Mouse (Mus musculus) gastrocnemius, adult 2 months (tissue): ENCODE data around the gene Trim27. TPM values are rescaled to one million over a fixed set of nuclear protein-coding genes. Genes with fewer than 3 reads are reported as not detected.
A peak's percentile ranks its signal among the peaks of the same experiment; 100 is the strongest.

Source experiments
- DNase-seq: peaks from one replicate; pipeline ENCODE4 v3.0.0; 2022
- H3K27ac ChIP-seq: fragments of 200-600 bp; 2 replicates; pipeline ENCODE4 v1.8.1; 2022; ENCODE audit warnings: mild to moderate bottlenecking
- H3K4me3 ChIP-seq: fragments of 200-600 bp; 2 replicates; pipeline ENCODE4 v1.8.1; 2022; ENCODE audit warnings: mild to moderate bottlenecking, moderate library complexity
- CTCF ChIP-seq: fragments of 200-600 bp; IDR thresholded peaks from 2 replicates; pipeline ENCODE4 v1.8.1; 2022; ENCODE audit warnings: antibody characterized with exemption, mild to moderate bottlenecking, moderate library complexity
- intact Hi-C: fragments of 180-260 bp; cut with DNase I; formaldehyde crosslinking; loops from one replicate; pipeline ENCODE4 v1.15.1; 2025
- total RNA-seq, 2 experiments: library from RNA; stranded (reverse); gene quantifications; 2 replicates each; pipeline ENCODE4 v1.2.3; 2021

Trim27 gene
- total RNA-seq, 2 experiments from 2014 or later: 23.8 to 26.4 TPM

DNA sequence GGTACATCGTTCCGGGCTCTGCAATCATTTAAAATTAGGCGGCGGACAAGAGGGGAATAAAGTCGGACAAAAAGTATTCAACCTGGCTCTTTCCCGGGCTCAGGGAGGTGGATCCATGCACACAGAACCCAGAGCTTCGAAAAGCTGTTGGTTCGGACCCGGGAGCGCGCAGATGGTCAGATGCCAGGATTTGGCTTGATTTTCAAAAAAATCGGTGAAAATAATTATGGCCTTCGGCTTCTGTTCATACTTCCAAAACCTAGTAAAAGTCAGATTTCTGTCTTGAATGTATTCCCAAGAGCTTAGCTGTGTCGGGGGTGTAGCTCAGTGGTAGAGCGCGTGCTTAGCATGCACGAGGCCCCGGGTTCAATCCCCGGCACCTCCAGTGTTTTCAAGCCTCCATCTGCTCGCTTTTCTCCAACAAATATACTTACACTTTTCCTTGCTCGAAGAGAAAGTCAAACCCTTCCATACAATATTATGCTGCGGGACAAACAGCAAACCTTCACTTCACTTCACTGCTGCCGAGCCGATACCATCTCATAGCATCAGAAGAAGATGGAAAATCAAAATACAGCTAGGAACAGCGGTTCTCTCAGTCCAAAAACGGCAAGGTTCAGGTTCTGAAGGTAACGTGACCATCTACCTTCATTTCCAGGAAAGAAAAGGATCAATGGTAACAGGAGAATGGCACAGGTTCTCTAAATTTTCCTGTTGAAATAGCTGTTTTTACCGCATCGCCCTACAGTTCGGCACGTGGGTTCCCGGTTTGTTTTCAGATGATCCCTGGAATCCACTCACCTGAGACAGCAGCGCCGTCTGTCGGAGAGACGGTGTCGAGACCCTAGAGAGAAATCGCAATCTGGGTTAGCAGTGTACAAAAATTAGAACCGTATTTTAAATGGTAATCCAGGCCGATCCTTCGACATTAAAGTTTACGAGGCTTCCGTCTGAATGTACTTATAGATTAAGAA, 54.8 kb downstream of the Trim27 start:
- intact Hi-C loops: loop anchor here (5.0 to 10.0 kb wide), 2 partner anchors 43 to 91 kb away; no protein-coding TSS in a partner anchor
- peak overlapping the region; percentile 76 for H3K4me3 ChIP-seq
- no peak overlapping the region for H3K27ac ChIP-seq
- DNase-seq: peak; percentile 73
- peak; percentile 81 for TF ChIP-seq CTCF

DNA sequence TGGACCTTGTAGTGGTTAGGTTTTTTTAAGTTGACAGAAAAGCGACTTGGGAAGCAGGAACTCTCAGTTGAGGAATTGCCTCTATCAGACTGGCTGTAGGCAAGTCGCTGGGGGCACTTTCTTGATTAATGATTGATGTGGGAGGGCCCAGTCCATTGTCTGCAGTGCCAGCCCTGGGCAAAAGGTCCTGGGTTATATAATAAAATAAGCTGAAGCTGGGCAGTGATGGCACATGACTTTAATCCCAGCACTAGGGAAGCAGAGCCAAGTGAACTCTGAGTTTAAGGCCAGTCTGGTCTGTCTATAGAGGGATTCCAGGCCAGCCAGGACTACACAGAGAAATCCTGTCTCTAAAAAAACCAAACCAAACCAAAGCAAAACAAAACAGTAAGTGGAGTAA, 57.5 kb downstream of the Trim27 start:
- no peak overlapping the region for H3K27ac ChIP-seq
- intact Hi-C loops: loop anchor here (10.0 kb wide), 1 partner anchor 88 kb away; no protein-coding TSS in a partner anchor
- H3K4me3 ChIP-seq: no peak overlapping the region
- DNase-seq: no peak
- no peak for TF ChIP-seq CTCF

DNA sequence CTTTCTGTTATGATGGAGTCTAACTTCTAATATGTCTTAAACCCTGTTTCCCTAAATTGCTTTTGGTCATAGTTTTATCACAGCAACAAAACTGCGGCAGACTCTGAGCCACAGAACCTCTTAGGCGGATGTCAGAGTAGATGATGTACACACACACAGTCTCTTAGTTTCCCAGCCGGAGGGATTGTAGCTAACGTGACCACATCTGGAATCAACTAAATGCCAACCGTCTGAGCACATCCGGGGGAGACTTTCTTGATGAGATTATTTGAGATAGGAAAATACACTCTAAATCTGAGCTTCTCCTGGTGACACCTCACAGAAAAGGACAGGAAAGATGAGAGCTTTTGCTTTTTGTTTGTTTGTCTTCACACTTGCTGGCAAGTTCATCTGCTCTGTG, 57.9 kb downstream of the Trim27 start:
- intact Hi-C loops: loop anchor here (10.0 kb wide), 1 partner anchor 88 kb away; no protein-coding TSS in a partner anchor
- DNase-seq: no peak
- H3K27ac ChIP-seq: no peak overlapping the region

DNA sequence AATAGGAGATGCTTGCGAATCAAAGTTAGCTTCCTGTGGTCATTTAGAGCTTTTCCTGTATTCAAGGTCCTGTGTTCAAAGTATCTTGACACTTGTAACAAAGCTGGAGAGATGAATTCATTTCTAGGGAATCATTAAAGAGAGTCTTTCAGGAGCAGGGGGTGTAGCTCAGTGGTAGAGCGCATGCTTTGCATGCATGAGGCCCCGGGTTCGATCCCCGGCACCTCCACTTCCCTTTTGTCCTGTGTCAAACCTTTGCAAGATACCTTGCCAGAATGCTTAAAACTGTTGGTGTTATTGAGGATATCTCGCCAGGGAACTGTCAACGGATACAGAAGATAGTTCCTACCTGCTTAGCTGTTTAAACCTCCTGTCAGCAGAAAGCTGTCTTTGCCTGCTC, 61.5 kb downstream of the Trim27 start:
- Histone ChIP-seq H3K27ac (no peak overlapping the region), H3K4me3 (no peak overlapping the region)
- intact Hi-C loops: no loop called here
- no peak for TF ChIP-seq CTCF
- DNase-seq: no peak

More for the DNA sequence above, 57.9 kb downstream of the Trim27 start:
- no peak for TF ChIP-seq CTCF
- no peak overlapping the region for H3K4me3 ChIP-seq

DNA sequence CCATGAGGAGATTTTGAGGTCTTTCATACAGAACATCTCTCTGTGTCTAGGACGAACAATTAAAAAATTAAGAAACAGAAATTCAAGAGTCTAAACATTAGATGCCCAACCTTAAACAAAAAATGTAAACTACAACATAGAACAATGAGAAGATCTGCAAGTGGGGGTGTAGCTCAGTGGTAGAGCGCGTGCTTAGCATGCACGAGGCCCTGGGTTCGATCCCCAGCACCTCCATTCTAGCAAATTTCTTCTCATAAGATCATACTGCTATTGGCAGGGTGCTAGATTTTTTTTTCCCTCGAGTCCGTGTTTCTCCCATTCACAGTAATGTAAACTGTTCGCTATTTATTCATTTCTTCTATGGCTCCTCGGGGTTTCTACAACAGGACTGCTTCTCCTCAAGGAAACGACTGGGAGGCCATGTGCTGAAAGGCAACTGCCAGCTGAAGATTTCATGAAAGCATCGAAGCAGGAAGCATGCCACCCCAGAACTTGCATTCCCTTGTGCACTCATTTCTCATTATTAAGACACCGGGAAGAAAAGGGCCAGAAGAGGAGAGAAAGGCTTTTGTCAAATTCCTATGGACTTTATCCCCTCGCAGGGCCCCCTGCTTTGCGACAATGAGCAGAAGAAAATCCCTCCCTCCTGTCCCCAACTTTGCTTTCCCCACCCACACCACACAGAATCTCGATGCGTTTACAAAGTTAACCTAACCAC, 63.3 kb downstream of the Trim27 start:
- no peak for TF ChIP-seq CTCF
- peak overlapping the region; percentile 65 for H3K4me3 ChIP-seq
- H3K27ac ChIP-seq: no peak overlapping the region
- intact Hi-C loops: no loop called here
- DNase-seq: no peak

DNA sequence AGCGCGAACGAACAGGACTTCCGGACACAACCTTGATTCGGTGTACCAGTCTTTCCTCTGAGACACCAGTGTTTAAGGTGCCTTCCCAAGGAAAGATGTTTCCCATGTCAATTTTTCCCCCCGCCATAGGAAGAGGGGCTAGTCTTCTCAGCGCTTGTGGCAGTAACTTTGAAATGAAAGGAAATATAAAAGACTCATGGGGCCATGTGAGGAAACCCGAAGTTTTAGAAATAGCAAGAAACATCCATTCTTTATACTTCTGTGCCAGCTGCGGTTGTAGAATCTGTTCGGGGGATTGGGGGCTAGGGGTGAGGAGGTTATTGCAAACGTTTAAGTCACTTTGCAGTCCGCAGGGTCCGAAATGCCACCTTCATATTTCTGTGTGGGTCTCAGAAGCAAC, 64.0 kb downstream of the Trim27 start:
- DNase-seq: no peak
- intact Hi-C loops: no loop called here
- TF ChIP-seq CTCF: no peak
- H3K27ac ChIP-seq: no peak overlapping the region
- peak overlapping the region; percentile 65 for H3K4me3 ChIP-seq

DNA sequence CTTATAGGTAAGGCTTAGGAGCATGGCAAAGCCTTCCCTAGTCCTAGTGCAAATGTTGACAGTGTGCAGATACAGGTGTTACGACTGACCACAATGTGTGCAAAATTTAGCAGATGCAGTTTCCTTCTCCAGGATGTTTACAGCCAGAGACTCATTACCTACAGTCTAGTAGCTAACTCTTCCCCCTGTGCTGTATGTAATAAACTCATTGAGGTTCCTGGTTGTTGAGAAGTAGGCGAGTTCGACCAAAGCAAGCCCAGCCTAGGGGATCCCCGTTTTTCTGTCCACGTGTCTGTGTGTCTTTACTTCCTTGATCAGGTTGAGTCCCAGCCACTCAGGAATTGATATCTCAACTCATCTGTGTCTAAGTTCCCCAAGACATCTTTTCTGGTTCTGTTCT, 64.8 kb downstream of the Trim27 start:
- intact Hi-C loops: no loop called here
- no peak for TF ChIP-seq CTCF
- H3K27ac ChIP-seq: no peak overlapping the region
- no peak for DNase-seq
- no peak overlapping the region for H3K4me3 ChIP-seq

Other genes with a start within 250 kb of the Trim27 start
- not detected for gene Olfr1370, start 104.5 kb upstream of the Trim27 start, total RNA-seq
- not detected for gene Olfr1369-ps1, start 68.0 kb upstream of the Trim27 start, total RNA-seq
- gene Olfr263, start 49.8 kb upstream of the Trim27 start, total RNA-seq: not detected
- not detected for gene Olfr1368, start 33.6 kb upstream of the Trim27 start, total RNA-seq
- gene Gpx5, start 113.3 kb downstream of the Trim27 start, total RNA-seq: not detected
- not detected for gene Gpx6, start 132.7 kb downstream of the Trim27 start, total RNA-seq
- not detected for gene Olfr1367, start 167.5 kb downstream of the Trim27 start, total RNA-seq
- gene Zscan12, start 183.4 kb downstream of the Trim27 start, total RNA-seq: 1 to 10 TPM; 6.9 to 8.7 TPM
- 10 to 100 TPM; 16.2 to 20.6 TPM for gene Zkscan3, start 223.3 kb downstream of the Trim27 start, total RNA-seq